Mouse (Mus musculus) heart, postnatal 4 days (tissue): ENCODE data around the gene Olfr51. TPM values are rescaled to one million over a fixed set of nuclear protein-coding genes. Genes with fewer than 3 reads are reported as not detected.
"Not testable (repeated sequence)": the region's sequence is repeated elsewhere in the genome, so short reads cannot be mapped to it uniquely, and the experiment has no call there.

Experiments used
- DNase-seq: peaks from one replicate; pipeline ENCODE4 v3.0.0; 2021
- total RNA-seq, 2 experiments: library from RNA; stranded (reverse); gene quantifications; 2 replicates each; pipeline ENCODE4 v1.2.3; 2021

Olfr51 gene
- total RNA-seq = not detected

DNA sequence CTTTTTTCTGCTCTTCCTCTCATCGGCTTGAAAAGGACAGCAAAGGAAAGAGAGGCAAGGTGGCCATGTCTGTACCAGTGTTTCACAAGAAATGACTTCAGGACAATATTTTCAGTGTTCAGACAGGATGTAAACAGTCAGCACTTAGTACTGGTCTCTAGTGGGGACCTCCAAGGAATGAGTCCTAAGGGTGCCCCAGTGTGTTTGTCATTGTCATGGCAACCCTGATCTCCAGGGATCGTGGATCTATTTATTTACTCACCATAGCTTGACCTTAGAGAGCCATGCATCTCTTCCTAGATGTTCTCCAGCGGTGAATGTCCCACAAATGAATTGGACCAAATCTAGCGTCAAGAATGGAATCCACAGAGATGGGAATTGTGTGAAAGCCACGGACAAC is at the start of gene Olfr51:
Gene Olfr51, plus strand, starts transcription at position 301 of the 400 bp plus-strand sequence.
- no peak for DNase-seq

DNA sequence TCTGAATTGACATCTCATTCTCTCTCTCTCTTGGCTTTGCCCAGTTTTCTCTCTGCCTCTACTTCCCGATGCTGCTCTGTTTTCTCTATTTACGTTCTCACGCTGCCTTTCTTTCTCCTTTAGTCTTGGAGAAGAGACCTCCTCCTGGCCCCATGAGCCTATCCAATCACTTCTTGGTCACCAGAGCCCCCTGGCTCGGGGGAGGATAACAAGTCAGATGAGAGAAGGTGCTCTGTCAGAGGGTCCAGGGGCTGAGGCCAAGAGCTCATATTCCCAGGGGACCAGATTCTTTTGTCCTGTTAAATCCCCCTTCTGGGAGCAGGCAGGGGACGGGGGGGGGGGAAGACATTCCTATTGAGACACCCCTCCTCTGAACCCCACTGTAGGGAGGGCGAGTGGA is 49.7 kb upstream of the Olfr51 start, which contains the start of gene Prop1:
Gene Prop1, minus strand, starts transcription at position 101 of the 400 bp plus-strand sequence.
- no peak for DNase-seq

DNA sequence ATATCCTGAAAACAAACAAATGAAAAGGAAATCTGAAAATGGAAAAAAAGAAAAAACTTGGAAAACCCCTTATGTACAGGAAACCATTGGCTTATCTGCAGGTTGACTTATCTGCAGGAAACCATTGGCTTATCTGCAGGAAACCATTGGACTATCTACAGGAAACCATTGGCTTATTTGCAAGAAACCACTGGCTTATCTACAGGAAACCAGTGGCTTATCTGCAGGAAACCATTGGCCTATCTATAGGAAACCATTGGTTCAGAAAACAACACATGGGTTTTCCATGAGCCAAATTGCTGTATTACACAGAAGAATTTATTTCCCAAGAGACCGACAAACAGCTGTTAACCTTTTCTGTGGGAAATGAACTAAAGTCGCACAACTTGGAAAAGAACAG is 38.5 kb upstream of the Olfr51 start:
- DNase-seq = no peak

DNA sequence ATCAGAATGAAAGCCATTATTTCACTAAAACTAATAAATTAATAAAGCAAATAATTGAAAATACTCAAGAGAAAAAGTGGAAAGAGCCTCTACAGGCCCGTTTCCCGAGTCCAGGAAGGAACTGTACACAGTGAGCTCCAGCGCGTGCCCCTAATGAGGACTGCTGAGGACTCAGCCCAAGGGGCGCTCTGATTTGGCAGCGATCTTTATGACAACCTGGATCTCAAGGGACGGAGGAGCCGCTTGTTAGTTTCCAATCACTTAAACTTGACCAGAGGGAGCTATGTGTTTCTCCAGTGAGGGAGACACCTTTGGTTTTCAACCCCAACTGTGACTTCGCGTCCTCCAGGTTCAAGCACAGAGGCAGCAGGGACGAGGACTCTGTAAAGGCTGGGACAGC is 37.2 kb upstream of the Olfr51 start, which contains the start of gene Olfr1378:
Gene Olfr1378, plus strand, starts transcription at position 301 of the 400 bp plus-strand sequence.
- no peak for DNase-seq

DNA sequence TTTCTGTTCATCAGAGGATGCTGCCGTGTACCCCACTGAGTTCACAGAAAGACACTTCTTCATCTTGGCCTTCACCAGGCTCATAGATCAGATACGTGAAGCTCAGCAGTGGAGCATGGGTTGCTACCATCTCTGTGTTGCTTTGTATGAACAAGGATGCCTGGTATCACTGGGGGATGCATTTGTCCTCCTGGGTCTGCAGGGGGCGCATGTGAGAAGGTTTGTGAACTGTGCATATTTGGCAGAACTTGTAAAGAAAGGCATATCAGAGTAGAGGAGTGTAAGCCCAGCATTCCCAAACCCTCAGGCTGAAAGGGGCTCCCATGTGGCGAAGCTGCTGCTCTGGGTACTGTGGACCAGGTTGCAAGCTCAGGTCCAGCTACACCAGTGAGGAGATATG is 26.2 kb upstream of the Olfr51 start:
- DNase-seq = no peak

DNA sequence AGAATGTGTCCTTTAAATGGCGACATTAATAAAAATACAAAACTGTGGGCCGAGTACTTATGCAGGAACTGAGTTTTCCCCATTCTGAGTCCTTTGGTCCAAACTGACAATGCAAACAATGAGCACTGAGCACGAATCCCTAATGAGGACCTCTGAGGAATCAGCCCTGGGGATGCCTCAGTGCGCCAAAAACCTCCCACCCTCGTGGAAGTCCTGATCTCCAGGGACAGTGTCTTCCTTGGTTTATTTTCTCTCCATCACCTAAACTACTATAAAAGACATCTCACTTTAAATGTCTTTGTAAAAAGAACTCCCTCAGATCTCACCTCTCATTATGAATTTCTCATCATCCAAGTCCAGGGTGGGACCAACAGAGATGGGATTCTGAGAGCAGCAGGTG is 21.7 kb upstream of the Olfr51 start, which contains the start of gene Olfr1377:
Gene Olfr1377, plus strand, starts transcription at position 301 of the 400 bp plus-strand sequence.
- DNase-seq = no peak

DNA sequence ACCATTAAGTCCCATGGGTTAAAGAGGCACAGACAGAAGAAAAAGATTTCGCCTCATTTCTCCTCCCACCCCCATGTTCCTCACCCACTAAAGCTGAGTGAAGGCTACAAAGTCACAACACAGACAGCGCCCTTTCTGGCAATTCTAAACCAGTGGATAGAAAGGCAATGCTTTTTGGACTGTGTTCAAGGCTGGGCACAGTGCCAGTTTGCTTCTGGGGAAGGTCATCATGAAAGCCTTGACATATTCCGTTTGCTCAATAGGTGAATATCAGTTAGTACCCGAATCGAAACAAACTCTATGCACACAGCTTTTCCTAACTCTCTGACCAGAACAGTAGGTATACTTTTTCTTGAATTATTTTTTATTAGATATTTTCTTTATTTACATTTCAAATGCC is 8.4 kb downstream of the Olfr51 start:
- DNase-seq = peak; percentile 81

DNA sequence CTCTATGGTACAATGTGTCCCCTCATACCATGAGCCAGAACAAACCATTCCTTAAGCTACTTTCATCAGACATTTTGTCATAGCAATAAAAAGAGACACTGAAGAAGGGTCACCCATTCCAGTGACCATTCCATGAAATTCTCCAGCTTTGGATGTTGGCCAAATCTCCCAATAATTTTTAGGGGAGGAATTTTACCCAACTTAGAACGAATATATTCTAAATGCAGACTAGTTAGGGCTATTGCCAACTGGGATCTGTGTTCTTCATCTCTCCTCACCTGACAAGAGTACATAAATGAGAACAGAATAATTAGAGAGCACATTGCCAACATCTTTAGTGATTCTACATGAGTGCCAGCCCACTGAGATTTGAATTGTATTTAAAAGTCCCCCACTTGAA is 10.5 kb downstream of the Olfr51 start, which contains the start of gene Olfr54:
Gene Olfr54, plus strand, starts transcription at position 301 of the 400 bp plus-strand sequence.
- no peak for DNase-seq

DNA sequence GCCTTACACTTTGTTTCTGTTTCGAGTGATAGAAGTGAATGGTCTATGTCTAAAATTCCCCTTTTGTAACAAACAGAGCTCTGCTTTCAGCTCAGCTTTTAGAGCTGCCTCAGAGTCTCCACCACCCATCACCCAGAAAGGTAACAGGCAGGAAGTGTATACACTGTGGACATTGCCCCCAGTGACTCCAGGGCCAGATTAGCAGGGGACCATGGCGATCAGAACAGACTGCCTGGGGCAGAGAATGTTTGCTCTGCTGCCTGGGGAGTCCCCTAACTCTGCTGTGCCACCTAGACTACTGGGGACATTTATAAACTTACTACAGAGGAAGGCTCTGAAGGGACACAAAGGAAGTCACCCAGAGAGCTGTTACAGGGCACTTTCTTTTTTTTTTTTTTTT is 12.9 kb downstream of the Olfr51 start:
- DNase-seq = no peak

DNA sequence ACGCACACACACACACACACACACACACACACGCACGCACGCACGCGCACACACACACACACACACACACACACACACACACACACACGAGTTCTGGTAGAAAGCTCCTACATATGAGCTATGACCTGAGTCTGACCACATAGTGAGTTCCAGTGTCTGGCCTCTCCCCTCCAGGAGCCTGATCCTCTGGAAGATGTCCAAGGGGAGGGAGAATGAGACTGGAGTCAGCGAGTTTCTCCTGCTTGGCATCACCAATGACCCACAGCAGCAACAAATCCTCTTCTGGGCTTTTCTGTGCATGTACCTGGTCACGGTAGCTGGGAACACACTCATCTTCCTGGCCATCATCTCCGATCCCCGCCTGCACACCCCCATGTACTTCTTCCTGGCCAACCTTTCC is 23.4 kb downstream of the Olfr51 start:
- not testable (repeated sequence) for DNase-seq

DNA sequence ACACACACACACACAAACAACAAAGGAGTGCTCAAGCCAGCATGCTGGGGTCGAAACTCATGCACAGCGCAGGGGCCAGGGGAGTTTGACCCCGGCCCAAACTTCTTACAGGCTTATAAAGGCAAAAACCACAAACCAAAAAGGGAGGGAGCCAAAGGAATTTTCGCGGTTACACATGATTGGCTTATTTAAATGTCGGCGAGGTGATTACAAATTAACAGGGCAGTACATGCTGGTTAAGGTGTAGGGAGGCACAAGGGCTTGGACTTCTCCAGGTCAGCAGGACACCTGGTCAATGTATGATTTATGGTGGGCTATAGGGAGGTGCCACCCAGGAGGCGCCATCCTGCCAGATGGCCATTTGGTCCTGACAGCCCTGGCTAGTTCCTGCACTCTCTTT is 26.0 kb downstream of the Olfr51 start:
- not testable (repeated sequence) for DNase-seq

DNA sequence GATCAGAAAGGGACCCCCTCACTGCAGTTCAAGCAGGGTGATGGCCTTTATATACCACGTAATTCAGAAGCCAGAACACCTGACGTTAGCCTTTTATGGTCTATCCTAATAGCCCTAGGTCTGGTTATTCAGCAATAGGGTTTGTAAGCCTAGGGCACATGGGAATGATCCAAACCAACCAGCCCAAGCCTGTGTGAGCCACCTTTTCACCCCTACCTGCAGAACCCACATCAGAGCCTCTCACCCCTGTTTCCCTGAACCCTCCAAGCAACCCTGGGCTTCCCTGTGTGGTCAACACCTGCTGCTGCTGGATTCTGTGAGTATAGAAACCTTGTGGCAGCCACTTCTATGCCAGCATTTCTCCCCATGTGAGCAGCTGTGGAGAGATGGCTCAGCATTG is 26.8 kb downstream of the Olfr51 start:
- DNase-seq = no peak

DNA sequence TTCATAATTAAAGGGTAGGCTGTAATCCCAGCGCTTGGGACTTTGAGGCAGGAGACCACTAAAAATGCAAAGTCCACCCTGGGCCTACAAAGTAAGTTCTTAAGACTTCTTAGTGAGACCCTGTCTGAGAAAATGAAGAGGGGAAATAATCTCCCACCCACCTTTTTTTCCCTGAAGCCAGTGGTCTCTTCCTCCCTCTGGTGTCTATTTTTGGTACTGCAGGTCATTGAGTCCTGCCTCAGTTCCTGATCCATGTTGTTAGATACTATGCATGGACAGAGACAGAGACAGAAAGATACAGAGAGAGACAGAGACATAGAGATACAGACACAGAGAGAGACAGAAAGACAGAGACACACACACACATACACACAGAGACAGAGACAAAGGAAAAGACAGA is 29.5 kb downstream of the Olfr51 start:
- DNase-seq = peak; percentile 32

DNA sequence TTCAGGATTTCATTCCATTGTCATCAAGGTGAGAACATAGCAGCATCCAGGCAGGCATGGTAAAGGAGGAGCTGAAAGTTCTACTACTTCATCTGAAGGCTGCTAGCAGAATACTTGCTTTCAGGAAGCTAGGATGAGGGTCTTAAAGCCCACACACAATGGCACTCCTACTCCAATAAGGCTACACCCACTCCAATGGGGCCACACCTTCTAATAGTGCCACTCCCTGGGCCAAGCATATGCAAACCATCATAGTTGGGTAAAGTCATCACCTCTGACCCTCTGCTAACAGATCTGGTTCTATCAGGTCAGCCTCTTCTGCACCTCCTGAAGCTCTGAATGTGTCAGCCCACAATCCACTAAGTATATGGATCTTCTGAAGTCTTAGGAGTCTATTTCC is 30.7 kb downstream of the Olfr51 start:
- DNase-seq = not testable (repeated sequence)

DNA sequence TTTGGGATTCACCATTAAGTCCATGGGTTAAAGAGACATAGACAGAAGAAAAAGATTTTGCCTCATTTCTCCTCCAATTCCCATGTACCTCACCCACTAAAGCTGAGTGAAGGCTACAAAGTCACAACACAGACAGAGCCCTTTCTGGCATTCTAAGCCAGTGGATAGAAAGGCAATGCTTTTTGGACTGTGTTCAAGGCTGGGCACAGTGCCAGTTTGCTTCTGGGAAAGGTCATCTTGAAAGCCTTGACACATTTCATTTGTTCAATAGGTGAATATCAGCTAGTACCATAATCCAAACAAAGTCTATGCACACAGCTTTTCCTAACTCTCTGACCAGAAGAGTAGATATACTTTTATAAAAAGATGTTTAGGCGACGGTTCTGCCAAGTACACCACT is 32.6 kb downstream of the Olfr51 start:
- peak; percentile 70 for DNase-seq

DNA sequence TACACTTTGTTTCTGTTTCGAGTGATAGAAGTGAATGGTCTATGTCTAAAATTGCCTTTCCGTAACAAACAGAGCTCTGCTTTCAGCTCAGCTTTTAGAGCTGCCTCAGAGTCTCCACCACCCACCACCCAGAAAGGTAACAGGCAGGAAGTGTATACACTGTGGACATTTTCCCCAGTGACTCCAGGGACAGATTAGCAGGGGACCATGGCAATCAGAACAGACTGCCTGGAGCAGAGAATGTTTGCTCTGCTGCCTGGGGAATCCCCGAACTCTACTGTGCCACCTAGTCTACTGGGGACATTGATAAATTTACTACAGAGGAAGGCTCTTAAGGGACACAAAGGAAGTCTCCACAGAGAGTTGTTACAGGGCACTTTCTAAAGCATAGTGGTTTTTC is 41.4 kb downstream of the Olfr51 start:
- DNase-seq = not testable (repeated sequence)

DNA sequence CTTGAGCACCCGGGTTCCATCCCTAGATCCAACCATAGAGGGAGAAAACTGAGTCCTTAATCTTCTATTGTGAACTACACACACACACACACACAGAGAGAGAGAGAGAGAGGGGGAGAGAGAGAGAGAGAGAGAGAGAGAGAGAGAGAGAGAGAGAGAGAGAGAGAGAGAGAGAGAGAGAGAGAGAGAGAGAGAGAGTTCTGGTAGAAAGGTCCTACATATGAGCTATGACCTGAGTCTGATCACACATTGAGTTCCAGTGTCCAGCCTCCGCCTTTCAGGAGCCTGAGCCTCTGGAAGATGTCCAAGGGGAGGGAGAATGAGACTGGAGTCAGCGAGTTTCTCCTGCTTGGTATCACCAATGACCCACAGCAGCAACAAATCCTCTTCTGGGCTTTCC is 44.4 kb downstream of the Olfr51 start, which contains the start of gene Olfr1375:
Gene Olfr1375, plus strand, starts transcription at position 301 of the 400 bp plus-strand sequence.
- DNase-seq = not testable (repeated sequence)

DNA sequence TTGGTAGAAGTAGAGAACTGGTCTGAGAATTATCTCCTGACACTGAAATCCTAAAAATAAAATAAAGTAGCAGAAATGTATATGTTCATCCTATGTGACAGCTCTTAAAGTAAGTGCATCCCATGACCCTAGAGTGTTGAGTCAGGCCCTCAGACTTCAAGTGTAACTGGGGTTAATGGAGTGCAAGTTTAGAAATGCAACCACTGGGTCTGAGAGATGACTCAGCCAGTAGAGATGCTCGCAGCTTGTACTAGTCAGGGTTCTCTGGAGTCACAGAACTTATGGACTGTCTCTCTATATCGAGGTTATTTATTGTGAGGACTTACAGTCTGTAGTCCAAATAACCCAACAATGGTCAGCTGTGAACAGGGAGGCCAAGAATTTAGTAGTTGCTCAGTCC is 48.3 kb downstream of the Olfr51 start:
- no peak for DNase-seq

DNA sequence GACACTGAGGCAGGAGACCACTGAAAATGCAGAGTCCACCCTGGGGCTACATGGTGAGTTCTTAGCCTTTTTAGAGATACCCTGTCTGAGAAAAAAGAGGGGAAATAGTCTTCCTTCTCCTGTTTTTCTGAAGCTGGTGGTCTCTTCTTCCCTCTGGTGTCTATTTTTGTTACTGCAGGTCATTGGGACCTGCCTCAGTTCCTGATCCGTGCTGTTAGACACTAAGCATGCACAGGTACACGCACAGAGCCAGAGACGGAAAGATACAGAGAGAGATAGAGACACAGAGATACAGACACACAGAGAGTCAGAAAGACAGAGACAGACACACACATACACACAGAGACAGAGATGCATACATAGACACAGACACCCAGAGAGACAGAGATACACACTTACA is 49.8 kb downstream of the Olfr51 start:
- DNase-seq = no peak

DNA sequence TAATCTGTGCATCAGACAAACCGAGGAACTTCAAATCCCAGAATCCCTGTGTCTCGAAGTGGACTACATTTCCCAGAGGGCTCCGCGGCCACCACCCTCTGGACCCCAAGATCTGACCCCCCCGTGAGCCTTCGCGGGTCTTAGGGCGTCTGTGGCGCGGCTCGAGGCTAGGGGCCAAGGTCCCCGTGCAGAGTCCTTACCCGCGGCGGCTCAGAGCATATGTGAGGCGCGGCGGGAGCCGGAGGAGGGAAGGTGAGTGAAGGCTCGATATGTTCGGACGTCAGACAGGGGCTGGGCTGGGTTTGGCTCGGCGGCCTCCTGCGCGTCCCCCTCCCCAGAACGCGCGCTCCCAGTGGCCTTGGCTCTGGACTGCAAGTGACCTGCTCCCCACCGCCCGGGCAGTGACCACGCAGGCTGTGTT is 55.8 kb downstream of the Olfr51 start, which contains the start of gene Zfp354a:
Gene Zfp354a, plus strand, starts transcription at position 107 of the 421 bp plus-strand sequence.
- DNase-seq = peak; percentile 73
